Mouse (Mus musculus) E14TG2a.4 (cell line): ENCODE data around the gene Shisa9.

Experiments used
- CTCF ChIP-seq: conservative IDR thresholded peaks from 2 replicates; pipeline ENCODE4 v1.5.1; 2014; ENCODE audit warnings: low read length
- NANOG ChIP-seq: IDR thresholded peaks from 2 replicates; pipeline ENCODE4 v1.6.1; 2014; ENCODE audit warnings: borderline replicate concordance, low read length, mixed read lengths

- no peak for TF ChIP-seq CTCF
- no peak for TF ChIP-seq NANOG
These were observed 162.8 kb downstream of the Shisa9 start for GRCm38 (mm10) chr16:12146666-12147065.
